Comparison of ENCODE assay signal across 1 mouse cellular context in the genomic region with DNA sequence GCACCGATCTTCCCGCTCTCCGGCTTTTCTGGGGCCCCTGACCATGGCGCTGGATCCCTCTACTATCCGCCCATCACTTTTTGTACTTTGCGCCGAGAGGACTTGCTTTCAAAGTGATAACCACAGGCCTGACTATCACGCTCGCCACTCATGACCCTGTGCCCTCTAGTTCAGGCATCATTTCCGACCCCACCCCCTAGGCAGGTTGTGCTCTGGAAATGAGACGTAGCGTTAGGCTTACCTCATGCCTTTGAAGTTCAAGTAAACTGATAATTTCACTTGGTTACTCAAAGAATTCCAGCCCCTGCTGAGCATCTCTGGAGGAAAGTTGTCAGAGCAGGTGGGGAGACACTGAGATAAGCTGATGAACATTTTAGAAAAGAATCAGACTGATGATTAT.
TF ChIP-seq lines count a peak whose summit lies in the region.

No protein-coding gene starts in this region.

TF ChIP-seq in MEL, 35 proteins besides CTCF, POLR2A, EP300 and RAD21:
- TF ChIP-seq RCOR1 (IDR thresholded peaks at IDR 0.05; ENCODE audit: low read depth, low read length) (0 out of 2 replicates have a peak, but pooled peaks have one; percentile 6), ZNF384 (IDR thresholded peaks at IDR 0.05; ENCODE audit: low read depth, low read length) (no peak)
